Mouse (Mus musculus) heart, embryonic 14.5 days (tissue): ENCODE results near the gene Lyve1. TPM values are rescaled to one million over a fixed set of nuclear protein-coding genes. Genes with fewer than 3 reads are reported as not detected.

Source experiments
- microRNA-seq: library from miRNA; unstranded; fragments of <30 nt; microRNA quantifications from one replicate; pipeline ENCODE4, GENCODE M21; 2016
- polyA plus RNA-seq: library from polyadenylated mRNA; unstranded; fragments of >200 nt; fragmentation: Nextera tagmentation; extraction: Ambion mirVana; gene quantifications from 2 replicates; pipeline ENCODE4 v1.2.1, GENCODE M21; 2014

The Lyve1 gene
- polyA plus RNA-seq, 1 experiment from 2014 or later: 5.7 TPM

Small RNAs within 50 kb of the gene (microRNA-seq; reads per million reads assigned to microRNA genes)
- gene Gm47282: not detected

Other genes starting within 250 kb of the Lyve1 start
- gene Sbf2, start 248.3 kb downstream of the Lyve1 start, polyA plus RNA-seq: 37.1 and 38.4 TPM in 2 replicates
- gene Adm, start 235.6 kb downstream of the Lyve1 start, polyA plus RNA-seq: 13.7 and 15.3 TPM in 2 replicates
- gene Ampd3, start 95.0 kb downstream of the Lyve1 start, polyA plus RNA-seq: 5.8 and 7.9 TPM in 2 replicates
- gene Rnf141, start 18.8 kb downstream of the Lyve1 start, polyA plus RNA-seq: 39.5 and 40.2 TPM in 2 replicates
- 6.0 and 6.3 TPM in 2 replicates for gene Mrvi1, start 119.2 kb upstream of the Lyve1 start, polyA plus RNA-seq
- 38.2 and 42.7 TPM in 2 replicates for gene Ctr9, start 165.7 kb upstream of the Lyve1 start, polyA plus RNA-seq
- gene Eif4g2, start 219.8 kb upstream of the Lyve1 start, polyA plus RNA-seq: 669 and 674 TPM in 2 replicates